Mouse (Mus musculus) hindbrain, embryonic 11.5 days (tissue): ENCODE data around the gene Pknox2. TPM values are rescaled to one million over a fixed set of nuclear protein-coding genes. Genes with fewer than 3 reads are reported as not detected.

Source experiments
- ATAC-seq: fragments of 200-750 bp; cut with Nextera tagmentation; 2 replicates; pipeline ENCODE4 v1.8.0; 2017; ENCODE audit warnings: mild to moderate bottlenecking, moderate TSS enrichment, moderate library complexity; ENCODE audit not compliant: low FRiP score
- DNase-seq: peaks from one replicate; pipeline ENCODE4 v3.0.0-alpha.2; 2015; ENCODE audit warnings: low spot score
- H3K27ac ChIP-seq: fragments of 300-500 bp; sonication (generic); 2 replicates; pipeline ENCODE4 v1.5.1; 2014; ENCODE audit warnings: mild to moderate bottlenecking, low read depth, low read length
- H3K27me3 ChIP-seq: fragments of 300-500 bp; sonication (generic); 2 replicates; pipeline ENCODE4 v1.6.1; 2014; ENCODE audit warnings: mild to moderate bottlenecking, low read length, moderate library complexity, mixed read lengths; ENCODE audit not compliant: control insufficient read depth, insufficient read depth
- H3K36me3 ChIP-seq: fragments of 300-500 bp; sonication (generic); 2 replicates; pipeline ENCODE4 v1.6.1; 2014; ENCODE audit warnings: mild to moderate bottlenecking, low read length, moderate library complexity, mixed read lengths; ENCODE audit not compliant: control insufficient read depth, insufficient read depth
- H3K4me1 ChIP-seq: fragments of 300-500 bp; sonication (generic); replicated peaks from 2 replicates; pipeline ENCODE4 v1.6.1; 2014; ENCODE audit warnings: low read length, mixed read lengths; ENCODE audit not compliant: control insufficient read depth, insufficient read depth
- H3K4me2 ChIP-seq: fragments of 300-500 bp; sonication (generic); replicated peaks from 2 replicates; pipeline ENCODE4 v1.6.1; 2014; ENCODE audit warnings: mild to moderate bottlenecking, low read depth, low read length
- H3K4me3 ChIP-seq: fragments of 300-500 bp; sonication (generic); 2 replicates; pipeline ENCODE4 v1.5.1; 2014; ENCODE audit warnings: low read depth, low read length
- H3K9ac ChIP-seq: fragments of 300-500 bp; sonication (generic); 2 replicates; pipeline ENCODE4 v1.6.1; 2014; ENCODE audit warnings: low read depth, low read length
- H3K9me3 ChIP-seq: fragments of 300-500 bp; sonication (generic); 2 replicates; pipeline ENCODE4 v1.6.1; 2016; ENCODE audit warnings: low read length; ENCODE audit not compliant: control insufficient read depth
- WGBS: fragments of 180-500 bp; shearing (Covaris S2); extraction: QIAGEN DNeasy Blood & Tissue Kit; methylation state at CpG from one replicate; pipeline ENCODE4 v1.1.7; 2014; 5-methylcytosine and 5-hydroxymethylcytosine counted together
- polyA plus RNA-seq: library from polyadenylated mRNA; unstranded; fragments of >200 nt; fragmentation: Nextera tagmentation; extraction: Ambion mirVana; gene quantifications from 2 replicates; pipeline ENCODE4 v1.2.1, GENCODE M21; 2014

Gene Pknox2
- polyA plus RNA-seq, 1 experiment from 2014 or later, result 18.8 TPM

GRCm38 (mm10) chr9:37021586-37022230, 125.5 kb downstream of the Pknox2 start:
- Histone ChIP-seq H3K9me3 (no peaks in the 10 kb centered on the region), H3K27ac (peak overlapping the region; percentile 74), H3K4me2 (no peak overlapping the region), H3K36me3 (no peaks in the 10 kb centered on the region), H3K9ac (no peak overlapping the region), H3K4me3 (no peak overlapping the region), H3K27me3 (no peaks in the 10 kb centered on the region), H3K4me1 (peaks cover 6% of the 10 kb centered on the region)
- 22% methylated on average over 3 of the region's 3 CpGs for WGBS
- DNase-seq (no peak), ATAC-seq (peak; percentile 41; the same call in 1 of the 2 replicates)

GRCm38 (mm10) chr9:37018154-37018553, 129.1 kb downstream of the Pknox2 start:
- WGBS, result 81% methylated on average over 1 of the region's 1 CpGs
- Histone ChIP-seq H3K9me3 (no peaks in the 10 kb centered on the region), H3K36me3 (no peaks in the 10 kb centered on the region), H3K4me2 (no peak overlapping the region), H3K27me3 (no peaks in the 10 kb centered on the region), H3K4me1 (no peaks in the 10 kb centered on the region; the same call in 1 of the 2 replicates), H3K4me3 (no peak overlapping the region), H3K9ac (no peak overlapping the region), H3K27ac (no peak overlapping the region)
- no peak for DNase-seq
- no peak for ATAC-seq

GRCm38 (mm10) chr9:37017169-37017568, 130.0 kb downstream of the Pknox2 start:
- H3K36me3 ChIP-seq, result no peaks in the 10 kb centered on the region
- DNase-seq (no peak), ATAC-seq (no peak)
- H3K4me2 ChIP-seq, result no peak overlapping the region
- no peaks in the 10 kb centered on the region for H3K27me3 ChIP-seq
- H3K27ac ChIP-seq, result no peak overlapping the region
- no peak overlapping the region for H3K4me3 ChIP-seq
- H3K9ac ChIP-seq, result no peak overlapping the region
- WGBS, result 88% methylated on average over 7 of the region's 7 CpGs
- no peaks in the 10 kb centered on the region; the same call in 1 of the 2 replicates for H3K4me1 ChIP-seq
- no peaks in the 10 kb centered on the region for H3K9me3 ChIP-seq

GRCm38 (mm10) chr9:37016165-37016564, 131.0 kb downstream of the Pknox2 start:
- Histone ChIP-seq H3K9ac (no peak overlapping the region), H3K4me2 (no peak overlapping the region)
- ATAC-seq, result no peak

GRCm38 (mm10) chr9:37013565-37013964, 133.6 kb downstream of the Pknox2 start:
- peak; percentile 33; the same call in 1 of the 2 replicates for ATAC-seq
- peak; percentile 32 for DNase-seq
- Histone ChIP-seq H3K4me2 (no peak overlapping the region), H3K27me3 (no peaks in the 10 kb centered on the region), H3K9ac (no peak overlapping the region), H3K27ac (no peak overlapping the region), H3K9me3 (no peaks in the 10 kb centered on the region), H3K36me3 (no peaks in the 10 kb centered on the region), H3K4me3 (no peak overlapping the region), H3K4me1 (0 out of 2 replicates have a peak, but pooled peaks cover 4% of the 10 kb centered on the region)
- WGBS, result 47% methylated on average over 8 of the region's 8 CpGs

More at GRCm38 (mm10) chr9:37016165-37016564, 131.0 kb downstream of the Pknox2 start:
- no peak overlapping the region for H3K27ac ChIP-seq
- no peaks in the 10 kb centered on the region for H3K9me3 ChIP-seq
- H3K4me1 ChIP-seq, result 0 out of 2 replicates have a peak, but pooled peaks cover 3% of the 10 kb centered on the region
- DNase-seq, result no peak
- no peaks in the 10 kb centered on the region for H3K36me3 ChIP-seq
- H3K4me3 ChIP-seq, result no peak overlapping the region
- no peaks in the 10 kb centered on the region for H3K27me3 ChIP-seq

- H3K27me3 ChIP-seq, result no peaks in the 10 kb centered on the region
- no peak overlapping the region for H3K4me3 ChIP-seq
- no peaks in the 10 kb centered on the region for H3K9me3 ChIP-seq
- 29% methylated on average over 5 of the region's 5 CpGs for WGBS
- no peak overlapping the region for H3K27ac ChIP-seq
- DNase-seq (no peak), ATAC-seq (no peak)
- H3K4me2 ChIP-seq, result no peak overlapping the region
- H3K4me1 ChIP-seq, result 0 out of 2 replicates have a peak, but pooled peaks cover 9% of the 10 kb centered on the region
- no peaks in the 10 kb centered on the region for H3K36me3 ChIP-seq
- no peak overlapping the region for H3K9ac ChIP-seq
Observed at GRCm38 (mm10) chr9:37008090-37008489, 139.1 kb downstream of the Pknox2 start.

GRCm38 (mm10) chr9:37004676-37005075, 142.5 kb downstream of the Pknox2 start:
- ATAC-seq (no peak), DNase-seq (no peak)
- WGBS, result 30% methylated on average over 6 of the region's 6 CpGs
- Histone ChIP-seq H3K4me3 (no peak overlapping the region), H3K4me1 (peaks cover 8% of the 10 kb centered on the region; the same call in 1 of the 2 replicates), H3K9me3 (no peaks in the 10 kb centered on the region), H3K27me3 (no peaks in the 10 kb centered on the region), H3K9ac (no peak overlapping the region), H3K36me3 (no peaks in the 10 kb centered on the region), H3K4me2 (no peak overlapping the region), H3K27ac (no peak overlapping the region)

GRCm38 (mm10) chr9:37001935-37002535, 145.2 kb downstream of the Pknox2 start:
- Histone ChIP-seq H3K9ac (no peak overlapping the region), H3K4me2 (no peak overlapping the region), H3K9me3 (no peaks in the 10 kb centered on the region), H3K27me3 (no peaks in the 10 kb centered on the region), H3K4me1 (peaks cover 4% of the 10 kb centered on the region; the same call in 1 of the 2 replicates), H3K36me3 (no peaks in the 10 kb centered on the region), H3K4me3 (no peak overlapping the region), H3K27ac (no peak overlapping the region)
- peak; percentile 62 for ATAC-seq
- 37% methylated on average over 7 of the region's 7 CpGs for WGBS
- peak; percentile 40 for DNase-seq

GRCm38 (mm10) chr9:36999393-36999792, 147.8 kb downstream of the Pknox2 start:
- H3K4me1 ChIP-seq, result peaks cover 3% of the 10 kb centered on the region; the same call in 1 of the 2 replicates
- H3K27me3 ChIP-seq, result no peaks in the 10 kb centered on the region
- H3K27ac ChIP-seq, result no peak overlapping the region
- H3K4me2 ChIP-seq, result no peak overlapping the region
- ATAC-seq, result no peak
- no peak overlapping the region for H3K9ac ChIP-seq
- H3K36me3 ChIP-seq, result no peaks in the 10 kb centered on the region
- no peak overlapping the region for H3K4me3 ChIP-seq
- WGBS, result 92% methylated on average over 3 of the region's 3 CpGs
- no peak for DNase-seq
- no peaks in the 10 kb centered on the region for H3K9me3 ChIP-seq
